Mouse (Mus musculus) small intestine, adult 2 months (tissue): ENCODE measurements around the gene Chd4.

Experiments used
- CTCF ChIP-seq: fragments of 200-500 bp; IDR thresholded peaks from 2 replicates; pipeline ENCODE4 v1.5.1; 2012; ENCODE audit warnings: low read depth, mild to moderate bottlenecking, control low read depth, inconsistent platforms, low read length, moderate library complexity, mixed read lengths; ENCODE audit not compliant: insufficient replicate concordance, insufficient read length; ENCODE audit errors: extremely low read depth
- POLR2A ChIP-seq: fragments of 200-500 bp; IDR thresholded peaks from 2 replicates; pipeline ENCODE4 v1.6.1; 2012; ENCODE audit warnings: low read depth, mild to moderate bottlenecking, control low read depth, inconsistent platforms, low read length, moderate library complexity

DNA sequence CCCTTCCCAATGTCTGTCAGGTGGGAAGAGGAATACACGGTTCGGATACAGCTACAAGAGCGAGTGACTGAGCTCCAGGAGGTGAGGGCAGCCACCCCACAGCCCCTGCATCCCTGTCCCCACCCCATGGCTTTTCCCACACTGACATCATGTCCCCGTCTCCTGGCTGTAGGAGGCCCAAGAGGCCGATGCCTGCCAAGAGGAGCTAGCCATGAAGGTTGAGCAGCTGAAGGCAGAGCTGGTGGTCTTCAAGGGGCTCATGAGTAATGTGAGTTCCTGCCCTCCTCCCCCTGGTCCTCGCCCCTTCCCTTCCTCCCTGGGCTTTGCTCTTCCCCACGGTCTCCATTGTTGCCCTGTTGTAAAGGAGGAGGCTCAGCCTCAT is 53.8 kb downstream of the Chd4 start:
- TF ChIP-seq CTCF (no peak), POLR2A (no peak)
